Mouse (Mus musculus) 3T3-L1 (cell line): ENCODE results near the gene Ube2u.
A peak's percentile ranks its signal among the peaks of the same experiment; 100 is the strongest.
"Not testable (repeated sequence)": the region's sequence is repeated elsewhere in the genome, so short reads cannot be mapped to it uniquely, and the experiment has no call there.

Experiments
- DNase-seq: peaks from one replicate; pipeline ENCODE4 v3.0.0-alpha.2; 2015; ENCODE audit warnings: low read depth, low spot score

Gene Ube2u

GRCm38 (mm10) chr4:100478592-100479321 is at the start of gene Ube2u:
TSS of gene Ube2u (plus strand) at chr4:100478849.
- no peak for DNase-seq

DNA sequence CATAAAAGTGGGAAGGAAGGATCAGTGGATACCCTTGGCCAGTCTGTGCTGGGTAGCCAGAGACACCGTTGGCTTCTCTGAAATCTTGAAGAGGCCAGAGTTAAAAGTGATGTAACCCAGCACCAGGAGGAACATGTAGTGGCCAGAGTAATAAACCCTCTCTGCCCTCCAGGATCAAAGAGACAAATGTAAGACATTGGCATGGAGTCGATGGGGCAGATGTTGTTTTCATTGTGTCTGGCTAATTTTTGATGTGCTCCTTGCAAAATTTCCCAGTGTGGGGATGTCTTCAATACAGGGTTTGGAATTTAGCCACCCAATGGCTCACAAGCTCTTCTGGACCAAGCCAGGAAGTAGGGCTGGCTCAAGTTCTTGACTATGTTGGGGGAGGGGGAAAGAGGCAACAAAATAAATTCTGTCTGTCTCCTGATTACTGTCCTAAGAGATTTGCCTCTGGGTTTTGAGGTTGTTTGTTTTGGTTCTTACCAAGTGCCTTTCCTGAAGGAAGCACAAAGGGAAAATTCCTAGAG is 49.2 kb upstream of the Ube2u start:
- DNase-seq, result no peak

- DNase-seq, result peak; percentile 32
These were observed 43.1 kb upstream of the Ube2u start for GRCm38 (mm10) chr4:100435281-100436168.

DNA sequence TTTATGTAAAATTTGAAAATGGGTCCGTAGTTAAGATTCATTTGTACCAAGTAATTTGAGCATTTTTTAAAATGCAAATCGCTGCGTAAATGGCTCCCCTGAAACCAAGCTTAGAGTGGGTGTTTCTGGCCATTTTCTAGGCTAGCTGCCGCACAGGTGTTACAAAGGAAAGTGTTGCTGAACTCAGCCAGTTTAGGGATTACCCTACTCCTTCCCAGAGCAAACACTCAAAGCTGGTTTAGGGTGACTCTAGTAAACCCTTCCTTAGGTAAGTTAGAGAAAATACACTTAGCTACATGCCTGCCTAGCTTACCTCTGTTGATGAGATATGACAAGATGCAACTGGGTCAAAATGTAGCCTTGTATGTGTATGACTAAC is 42.5 kb upstream of the Ube2u start:
- DNase-seq, result no peak

GRCm38 (mm10) chr4:100446897-100447296 is 31.8 kb upstream of the Ube2u start:
- peak; percentile 11 for DNase-seq

DNA sequence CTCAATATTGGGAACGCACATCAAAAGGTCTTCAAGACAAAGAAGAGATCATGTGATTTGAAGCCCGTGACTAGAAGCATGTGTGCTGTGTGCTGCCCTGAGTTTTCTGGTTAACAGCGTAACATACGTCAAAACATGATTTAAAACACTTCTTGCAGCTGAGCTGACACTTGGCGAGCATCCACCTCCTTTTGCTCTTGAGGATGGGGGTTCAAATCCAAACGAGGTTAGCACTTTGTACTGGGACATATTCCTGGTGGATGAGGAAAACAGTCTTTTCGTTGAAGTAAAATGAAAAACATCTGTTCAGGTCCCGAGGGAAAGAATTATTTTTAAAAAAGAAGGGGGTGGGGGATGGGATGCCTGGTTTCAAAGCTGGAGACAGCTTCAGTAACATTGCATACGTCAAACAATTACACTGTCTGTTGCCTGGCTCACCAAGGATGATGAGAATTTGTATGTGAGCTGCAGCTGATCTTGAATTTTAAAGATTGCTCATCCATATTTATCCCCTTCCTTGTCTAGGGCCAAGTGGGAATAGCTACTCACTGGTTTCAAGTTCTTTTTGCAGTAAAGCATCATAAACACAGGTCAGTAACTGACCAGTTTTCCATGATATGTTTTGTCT is 16.0 kb upstream of the Ube2u start:
- peak; percentile 32 for DNase-seq

DNA sequence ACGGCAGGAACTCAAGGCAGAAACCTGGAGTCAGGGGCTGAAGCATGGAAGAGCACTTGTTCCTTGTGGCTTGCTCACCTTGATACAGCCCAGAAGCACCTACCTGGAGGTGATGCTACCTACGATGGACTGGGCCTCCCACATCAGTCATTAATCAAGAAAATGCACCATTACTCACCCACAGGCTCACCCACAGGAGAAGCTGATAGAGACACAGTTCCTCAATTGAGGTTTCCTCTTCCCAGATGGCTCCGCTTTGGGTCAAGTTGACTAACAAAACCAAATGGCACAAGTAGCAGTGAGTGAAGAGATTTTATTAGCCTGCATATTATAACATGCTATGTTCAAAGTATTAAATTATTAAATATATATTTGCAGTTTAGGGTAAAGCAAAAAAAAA is 9.8 kb downstream of the Ube2u start:
- DNase-seq, result no peak

DNA sequence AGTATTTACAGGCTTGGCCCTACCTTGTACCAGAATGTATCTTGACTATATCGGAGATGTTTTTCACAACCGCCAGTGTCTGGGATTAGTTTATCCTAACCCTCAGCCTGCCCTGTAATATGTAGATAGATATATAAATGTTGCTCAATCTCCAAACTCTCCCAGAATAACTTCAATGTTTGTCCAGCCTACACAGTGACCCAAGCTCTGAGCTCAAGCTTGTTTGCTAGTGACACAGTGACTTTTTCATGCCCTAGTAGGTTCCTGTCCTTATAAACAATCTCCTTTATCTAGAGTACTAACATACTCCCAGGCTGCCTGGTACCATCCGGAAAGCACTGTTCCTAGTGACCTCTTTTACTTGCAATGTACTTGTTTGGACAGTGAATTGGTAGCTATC is 16.5 kb downstream of the Ube2u start:
- DNase-seq, result no peak

DNA sequence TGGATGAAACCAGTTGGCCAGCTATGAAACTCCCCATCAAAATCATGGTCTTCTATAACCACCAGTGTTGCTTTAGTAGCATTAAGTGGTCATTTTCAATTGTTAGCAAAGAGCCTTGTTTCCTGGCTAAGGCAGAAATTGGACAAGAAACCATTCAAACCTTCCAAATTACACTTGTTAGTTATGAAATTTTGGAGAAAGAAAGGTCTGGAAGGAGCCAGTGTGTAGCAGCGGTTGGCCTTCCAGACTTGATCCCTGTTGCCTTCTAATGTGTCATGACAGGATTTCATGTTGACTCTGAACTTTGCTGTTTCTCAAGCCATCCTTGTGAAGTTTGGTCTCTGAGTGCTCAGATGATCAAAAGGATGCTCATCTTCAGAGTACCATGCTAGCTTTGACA is 17.9 kb downstream of the Ube2u start:
- DNase-seq, result no peak

DNA sequence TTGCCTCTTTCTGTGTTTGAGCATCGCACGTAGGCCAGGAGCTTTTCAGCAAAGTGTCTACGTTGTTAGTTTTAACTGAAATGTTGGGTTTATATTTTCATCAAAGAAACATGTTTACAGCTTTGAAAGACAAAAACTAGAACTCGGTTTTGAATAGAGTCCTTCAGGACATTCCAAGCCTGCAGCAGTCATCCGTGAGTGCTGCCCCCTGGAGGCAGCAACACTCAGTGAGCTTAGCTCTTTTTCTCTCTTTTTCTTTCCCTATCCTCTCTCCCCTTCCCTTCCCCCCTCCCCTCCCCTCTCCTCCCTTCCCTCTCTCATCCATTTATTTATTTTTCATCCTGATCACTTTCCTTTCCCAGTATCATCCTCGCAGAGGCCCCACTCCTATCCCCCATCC is 19.5 kb downstream of the Ube2u start:
- peak; percentile 36 for DNase-seq

DNA sequence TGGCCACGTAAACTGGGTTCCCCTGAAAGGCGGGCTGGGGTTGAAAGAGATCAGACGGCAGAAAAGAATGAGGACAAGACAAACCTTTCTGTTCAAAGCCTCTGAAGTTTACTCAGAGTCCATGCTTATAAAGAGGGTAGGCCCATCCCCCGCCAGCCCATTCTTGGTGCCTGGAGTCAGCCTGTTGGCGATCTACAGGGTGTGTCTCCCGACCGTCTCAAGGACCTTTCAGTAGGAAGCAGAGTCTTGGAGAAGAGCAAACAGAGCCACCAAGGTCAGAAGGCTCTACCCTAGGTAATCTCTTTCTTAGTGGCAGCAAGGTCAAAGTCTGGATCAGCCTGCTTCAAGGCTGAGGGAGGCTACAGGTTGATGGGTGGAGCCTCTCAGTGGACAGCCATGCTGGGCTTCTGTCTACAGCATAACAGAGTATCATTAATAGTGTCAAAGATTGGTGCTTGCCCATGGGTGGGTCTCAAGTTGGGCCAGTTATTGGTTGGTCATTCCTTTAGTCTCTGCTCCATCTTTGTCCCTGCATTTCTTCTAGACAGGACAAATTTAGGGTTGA is 20.5 kb downstream of the Ube2u start:
- DNase-seq, result not testable (repeated sequence)

DNA sequence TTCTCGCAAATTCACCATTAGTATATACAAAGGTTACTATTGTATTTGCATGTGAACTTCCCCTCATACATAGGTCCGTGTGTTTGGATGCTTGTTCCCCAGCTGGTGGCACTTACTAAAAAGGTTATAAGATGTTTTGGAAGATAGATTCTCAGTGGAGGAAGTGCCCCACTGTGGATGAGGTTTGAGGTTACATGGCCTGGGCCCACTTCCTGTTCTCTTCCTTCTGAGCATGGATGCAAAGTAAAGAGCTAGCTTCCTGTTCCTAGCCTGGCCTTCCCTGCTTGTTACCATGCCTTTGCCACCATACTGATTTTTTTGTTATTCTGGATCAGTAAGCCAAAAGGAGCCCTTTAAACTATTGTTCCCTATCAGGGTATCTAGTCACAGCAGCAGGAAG is 24.7 kb downstream of the Ube2u start:
- DNase-seq, result no peak

DNA sequence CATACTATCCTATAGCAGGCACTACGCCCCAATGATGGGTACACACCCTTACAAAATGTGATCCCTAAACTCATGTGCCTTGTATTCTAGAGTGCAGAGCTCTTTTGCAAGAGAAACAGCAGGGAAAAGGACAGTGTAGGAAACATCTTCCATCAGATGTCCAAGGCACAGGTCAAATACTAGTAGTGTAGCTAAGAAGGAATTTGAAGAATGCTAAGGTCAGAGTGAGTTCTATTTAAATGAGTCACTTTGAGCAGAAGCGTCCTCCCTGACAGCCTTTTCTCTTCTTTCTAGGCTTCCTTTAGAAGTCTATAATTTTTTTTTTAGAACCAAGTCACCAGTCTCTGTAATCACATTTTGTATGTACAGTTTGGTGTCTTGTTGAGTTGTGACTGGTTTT is 39.0 kb downstream of the Ube2u start:
- peak; percentile 71 for DNase-seq

DNA sequence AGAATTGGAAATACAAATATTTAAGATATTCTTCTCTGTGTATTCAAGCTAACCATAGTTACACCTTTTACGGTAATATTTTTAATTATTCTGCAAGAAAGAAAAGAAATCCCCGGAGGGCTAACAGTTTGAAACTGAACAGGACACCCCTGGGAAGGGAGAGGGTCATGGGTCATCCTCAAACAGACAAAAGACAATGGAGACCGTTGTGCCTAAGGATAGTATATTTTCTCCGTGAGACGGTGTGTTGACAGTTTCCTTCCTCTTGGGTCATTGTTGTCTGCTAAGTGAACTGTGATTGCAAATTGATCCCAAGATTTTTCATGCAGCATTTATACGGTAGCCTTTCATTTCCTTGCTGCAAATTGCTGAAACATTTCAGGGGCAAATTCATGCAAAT is 43.9 kb downstream of the Ube2u start:
- DNase-seq, result no peak

DNA sequence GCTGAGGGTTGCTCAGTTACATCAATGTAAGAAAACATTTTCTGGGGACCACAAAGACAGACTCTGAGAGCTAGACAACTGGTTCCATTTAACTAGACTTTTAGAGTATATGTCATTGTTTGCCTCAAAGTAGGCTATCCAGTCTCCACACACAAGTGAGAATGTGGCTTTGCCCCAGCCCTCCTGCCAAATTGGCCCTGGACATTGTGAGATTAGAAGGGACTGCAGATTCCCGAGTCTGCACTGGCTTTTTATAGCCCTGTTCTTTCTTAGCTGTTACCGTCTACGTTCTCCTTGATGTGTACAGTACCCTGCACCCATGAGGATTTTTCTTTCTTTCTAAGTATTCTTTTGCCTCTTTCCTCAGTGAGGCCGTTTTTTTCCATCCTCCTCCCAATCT is 46.1 kb downstream of the Ube2u start:
- no peak for DNase-seq

GRCm38 (mm10) chr4:100526296-100526695 is 47.6 kb downstream of the Ube2u start:
- DNase-seq, result peak; percentile 14

GRCm38 (mm10) chr4:100527086-100527485 is 48.4 kb downstream of the Ube2u start:
- no peak for DNase-seq

DNA sequence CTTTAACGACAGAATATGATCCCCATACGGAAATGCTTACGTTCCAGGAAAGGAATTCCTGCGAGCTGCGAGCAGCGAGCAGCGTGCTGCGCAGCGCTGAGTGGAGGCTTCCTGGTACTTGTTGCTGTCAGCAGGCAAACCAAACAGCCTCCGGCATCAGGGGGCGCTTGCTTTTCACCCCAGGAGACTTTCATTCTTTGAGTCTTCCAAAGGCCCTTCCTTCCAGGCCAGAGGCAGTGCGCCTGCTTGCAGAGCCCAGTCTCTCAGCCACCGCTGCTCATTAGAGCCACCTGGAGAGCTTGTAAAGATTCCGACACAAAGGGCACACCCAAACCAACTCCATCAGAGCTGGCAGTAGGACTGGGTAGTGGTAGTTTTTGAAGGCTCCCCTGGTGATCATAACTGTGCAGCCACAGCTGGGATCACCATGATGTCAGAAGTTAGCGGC is 48.9 kb downstream of the Ube2u start:
- no peak for DNase-seq

DNA sequence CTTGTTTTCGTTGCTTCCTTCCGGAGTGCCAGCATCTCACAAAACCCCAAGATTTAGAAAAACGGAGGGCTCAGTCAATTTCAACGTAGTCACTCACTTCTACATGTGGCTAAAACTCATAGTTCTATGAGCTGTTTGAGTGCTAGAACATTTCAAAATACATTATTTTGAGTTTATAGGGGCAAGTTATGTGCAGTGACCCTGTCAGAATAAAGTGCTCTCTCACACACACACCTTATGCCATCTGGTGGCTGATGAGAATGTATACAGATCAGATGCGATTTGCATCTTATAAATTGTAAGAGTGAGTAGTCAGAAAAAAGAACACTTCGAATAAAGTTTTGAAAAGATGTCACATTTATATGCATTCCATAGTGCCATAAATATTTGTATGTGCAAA is 55.0 kb downstream of the Ube2u start:
- DNase-seq, result peak; percentile 54

- DNase-seq, result no peak
These were observed 56.3 kb downstream of the Ube2u start for GRCm38 (mm10) chr4:100534946-100535345.

DNA sequence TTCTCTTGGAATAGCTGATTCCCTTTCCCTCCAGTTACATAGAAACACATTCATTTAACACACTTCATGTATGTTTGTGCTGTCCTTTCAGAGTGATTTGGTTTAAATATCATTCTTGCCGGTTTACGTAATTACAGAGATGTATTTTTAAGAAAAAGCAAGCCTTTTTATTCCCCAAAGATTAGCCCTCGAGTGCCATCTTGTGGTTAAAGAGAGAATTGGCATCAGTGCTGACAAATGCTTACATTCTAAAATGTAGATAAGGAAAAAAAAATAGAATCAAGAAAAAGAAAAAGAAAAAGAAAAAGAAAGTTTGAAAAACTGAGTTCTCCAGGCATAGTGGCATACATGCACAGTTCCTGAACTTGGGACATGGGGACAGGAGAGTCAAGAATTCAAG is 59.2 kb downstream of the Ube2u start:
- peak; percentile 88 for DNase-seq

DNA sequence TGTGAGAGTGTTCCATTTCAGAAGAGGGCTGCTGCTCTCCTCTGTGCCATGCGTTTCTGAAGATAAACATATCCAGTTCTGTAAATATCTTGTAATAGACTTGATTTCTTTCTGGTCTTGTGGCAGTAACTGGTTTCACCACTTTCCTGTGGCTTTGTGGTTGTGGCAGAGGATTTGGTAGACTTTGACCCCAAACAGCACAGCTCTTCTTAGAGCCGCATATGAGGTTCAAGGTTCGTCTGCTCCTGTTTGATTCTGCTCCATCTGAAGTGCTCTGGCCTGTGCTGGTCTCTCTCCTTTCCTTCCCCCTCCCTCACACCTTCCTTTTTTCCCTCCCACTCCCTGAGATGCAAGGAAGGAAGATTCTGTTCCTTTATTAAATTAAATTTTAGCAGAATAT is 60.8 kb downstream of the Ube2u start:
- no peak for DNase-seq
